Mouse (Mus musculus) cerebellum, adult 2 months (tissue): ENCODE results near the gene Ucp2.

Experiments
- CTCF ChIP-seq: fragments of 200-500 bp; IDR thresholded peaks from 2 replicates; pipeline ENCODE4 v1.5.1; 2011; ENCODE audit warnings: low read depth, mild to moderate bottlenecking, control low read depth, low read length, moderate library complexity, borderline replicate concordance; ENCODE audit not compliant: insufficient read depth
- POLR2A ChIP-seq: fragments of 200-500 bp; IDR thresholded peaks from 2 replicates; pipeline ENCODE4 v1.6.1; 2011; ENCODE audit warnings: low read length, control low read depth, borderline replicate concordance; ENCODE audit not compliant: insufficient read depth

DNA sequence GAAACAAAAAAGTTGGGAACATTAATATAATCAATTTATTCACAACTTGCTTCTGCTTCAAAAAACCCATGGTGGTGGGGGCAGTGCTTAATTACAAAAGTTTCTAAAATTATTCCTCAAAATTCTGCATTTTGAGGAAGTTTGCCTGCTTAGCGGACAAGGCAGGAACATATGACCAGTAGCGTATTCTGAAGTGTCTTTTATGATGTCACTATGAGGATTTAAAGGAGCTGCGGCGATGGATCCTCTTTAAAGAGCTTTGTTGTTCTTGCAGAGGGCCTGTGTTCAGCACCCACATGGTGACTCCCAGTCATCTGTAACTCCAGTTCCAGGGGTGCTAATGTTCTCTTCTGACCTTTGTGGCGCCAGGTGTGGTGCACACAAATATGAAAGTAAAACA is 37.6 kb downstream of the Ucp2 start:
- TF ChIP-seq POLR2A = no peak
- no peak for TF ChIP-seq CTCF
